Mouse (Mus musculus) testis, adult 2 months (tissue): ENCODE measurements around the gene Tmbim6.

Experiments
- CTCF ChIP-seq: fragments of 200-500 bp; IDR thresholded peaks from 2 replicates; pipeline ENCODE4 v1.5.1; 2012; ENCODE audit warnings: low read depth, mild to moderate bottlenecking, inconsistent platforms, low read length, moderate library complexity; ENCODE audit not compliant: control insufficient read depth, insufficient read depth, insufficient replicate concordance
- POLR2A ChIP-seq: fragments of 200-500 bp; IDR thresholded peaks from 2 replicates; pipeline ENCODE4 v1.6.1; 2012; ENCODE audit warnings: low read depth, mild to moderate bottlenecking, inconsistent platforms, low read length, moderate library complexity; ENCODE audit not compliant: control insufficient read depth

DNA sequence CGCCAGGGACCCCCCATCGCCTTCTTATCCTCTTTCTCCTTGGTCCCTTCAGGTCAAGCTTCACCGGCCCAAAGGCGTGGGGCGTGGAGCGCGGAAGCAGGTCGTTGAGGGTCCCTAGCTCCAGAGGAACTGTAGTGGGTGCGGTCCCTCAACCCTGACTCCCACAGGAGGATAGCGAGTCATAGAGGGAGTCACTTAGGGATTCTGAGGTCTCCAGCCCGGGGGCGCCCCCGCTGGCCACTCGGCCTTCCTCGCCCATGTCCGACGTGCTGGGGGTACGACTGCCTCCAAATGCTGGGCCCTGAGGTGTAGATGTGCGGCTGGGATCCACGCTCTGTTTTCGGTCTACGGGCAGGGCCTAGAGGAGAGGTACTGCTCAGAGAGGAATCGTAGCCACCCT lies 29.9 kb downstream of the Tmbim6 start:
- TF ChIP-seq CTCF (no peak), POLR2A (no peak)
